Mouse (Mus musculus) ES-Bruce4 (cell line): ENCODE measurements at regions not wholly inside any gene's neighbourhood (a gene's known extent, or its start where the extent isn't known, plus 50 kb on each side); places are given as distances from the start of the nearest gene placed in this dataset.

Experiments used
- H3K27ac ChIP-seq: 2 replicates; pipeline ENCODE4 v1.5.1; 2012; ENCODE audit warnings: low read length, inconsistent platforms; ENCODE audit not compliant: insufficient read depth
- H3K27me3 ChIP-seq: 2 replicates; pipeline ENCODE4 v1.6.1; 2012; ENCODE audit warnings: mild to moderate bottlenecking, low read length, inconsistent platforms; ENCODE audit not compliant: control insufficient read depth, poor library complexity, insufficient read depth, severe bottlenecking
- H3K36me3 ChIP-seq: 2 replicates; pipeline ENCODE4 v1.6.1; 2012; ENCODE audit warnings: inconsistent platforms, mild to moderate bottlenecking, low read length, moderate library complexity; ENCODE audit not compliant: control insufficient read depth, poor library complexity, insufficient read depth, severe bottlenecking
- H3K4me1 ChIP-seq: one replicate; pipeline ENCODE4 v1.8.1; 2011; ENCODE audit warnings: low read length; ENCODE audit not compliant: control insufficient read depth, insufficient read depth
- H3K4me3 ChIP-seq: 2 replicates; pipeline ENCODE4 v1.5.1; 2011; ENCODE audit warnings: low read depth, mild to moderate bottlenecking, low read length
- H3K9ac ChIP-seq: 2 replicates; pipeline ENCODE4 v1.6.1; 2012; ENCODE audit warnings: low read depth, mild to moderate bottlenecking, inconsistent platforms; ENCODE audit not compliant: poor library complexity, severe bottlenecking
- H3K9me3 ChIP-seq: replicated peaks from 2 replicates; pipeline ENCODE4 v1.6.1; 2012; ENCODE audit warnings: mild to moderate bottlenecking, low read length, inconsistent platforms; ENCODE audit not compliant: control insufficient read depth, poor library complexity, insufficient read depth, severe bottlenecking
- CTCF ChIP-seq: IDR thresholded peaks from one replicate; pipeline ENCODE4 v1.8.1; 2011; ENCODE audit warnings: low read depth, low read length
- EP300 ChIP-seq: IDR thresholded peaks from 2 replicates; pipeline ENCODE4 v1.6.1; 2011; ENCODE audit warnings: low read depth, low read length; ENCODE audit not compliant: insufficient read depth
- POLR2A ChIP-seq: IDR thresholded peaks from one replicate; pipeline ENCODE4 v1.8.1; 2011; ENCODE audit warnings: low read length; ENCODE audit not compliant: insufficient read depth

DNA sequence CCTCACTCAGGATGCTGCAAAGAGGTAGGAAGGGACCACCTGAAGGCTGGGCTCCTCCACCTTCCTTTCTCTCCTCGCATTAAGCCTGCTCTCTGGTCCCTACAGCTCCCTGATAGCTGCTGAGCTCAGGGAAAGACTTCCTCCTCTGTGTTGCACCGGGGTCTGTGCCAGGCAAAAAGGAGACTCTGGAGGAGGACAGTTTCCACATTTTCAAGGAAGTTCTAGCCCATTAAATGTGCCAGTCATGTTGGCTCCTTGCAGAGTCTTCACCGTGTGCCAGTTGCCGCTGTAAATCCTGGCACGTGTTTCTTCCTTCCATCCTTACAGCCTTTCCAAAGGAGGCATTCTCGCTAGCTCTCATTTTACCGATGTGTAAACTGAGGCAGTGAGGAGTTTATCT lies 160.6 kb upstream of the Vstm2b start:
- Histone ChIP-seq H3K36me3 (no peaks in the 10 kb centered on the region), H3K9ac (no peak overlapping the region), H3K4me1 (no peaks in the 10 kb centered on the region), H3K27me3 (no peaks in the 10 kb centered on the region), H3K27ac (no peak overlapping the region), H3K9me3 (no peaks in the 10 kb centered on the region), H3K4me3 (no peak overlapping the region)
- TF ChIP-seq CTCF: no peak
- TF ChIP-seq EP300: no peak
- TF ChIP-seq POLR2A: no peak

GRCm38 (mm10) chr7:40738174-40738573 lies 160.0 kb upstream of the Vstm2b start:
- H3K9ac ChIP-seq: no peak overlapping the region
- no peak overlapping the region for H3K4me3 ChIP-seq
- H3K27ac ChIP-seq: no peak overlapping the region
- no peaks in the 10 kb centered on the region for H3K9me3 ChIP-seq
- no peaks in the 10 kb centered on the region for H3K4me1 ChIP-seq
- H3K27me3 ChIP-seq: no peaks in the 10 kb centered on the region
- H3K36me3 ChIP-seq: no peaks in the 10 kb centered on the region
- TF ChIP-seq CTCF (no peak), EP300 (no peak), POLR2A (no peak)

- H3K27me3 ChIP-seq: no peaks in the 10 kb centered on the region
- no peak overlapping the region for H3K9ac ChIP-seq
Observed at GRCm38 (mm10) chr7:40742553-40743151, 155.5 kb upstream of the Vstm2b start.

GRCm38 (mm10) chr7:40751779-40752178 lies 146.3 kb upstream of the Vstm2b start:
- no peak overlapping the region for H3K9ac ChIP-seq
- H3K27ac ChIP-seq: no peak overlapping the region
- no peaks in the 10 kb centered on the region for H3K36me3 ChIP-seq
- H3K27me3 ChIP-seq: no peaks in the 10 kb centered on the region; the same call in 1 of the 2 replicates
- TF ChIP-seq CTCF (no peak), POLR2A (no peak), EP300 (no peak)
- no peak overlapping the region for H3K4me3 ChIP-seq
- no peaks in the 10 kb centered on the region for H3K4me1 ChIP-seq
- no peaks in the 10 kb centered on the region for H3K9me3 ChIP-seq

More at GRCm38 (mm10) chr7:40742553-40743151, 155.5 kb upstream of the Vstm2b start:
- Histone ChIP-seq H3K4me1 (no peaks in the 10 kb centered on the region), H3K9me3 (no peaks in the 10 kb centered on the region), H3K36me3 (no peaks in the 10 kb centered on the region), H3K27ac (no peak overlapping the region), H3K4me3 (no peak overlapping the region)
- TF ChIP-seq EP300: no peak
- TF ChIP-seq CTCF: no peak
- TF ChIP-seq POLR2A: no peak

DNA sequence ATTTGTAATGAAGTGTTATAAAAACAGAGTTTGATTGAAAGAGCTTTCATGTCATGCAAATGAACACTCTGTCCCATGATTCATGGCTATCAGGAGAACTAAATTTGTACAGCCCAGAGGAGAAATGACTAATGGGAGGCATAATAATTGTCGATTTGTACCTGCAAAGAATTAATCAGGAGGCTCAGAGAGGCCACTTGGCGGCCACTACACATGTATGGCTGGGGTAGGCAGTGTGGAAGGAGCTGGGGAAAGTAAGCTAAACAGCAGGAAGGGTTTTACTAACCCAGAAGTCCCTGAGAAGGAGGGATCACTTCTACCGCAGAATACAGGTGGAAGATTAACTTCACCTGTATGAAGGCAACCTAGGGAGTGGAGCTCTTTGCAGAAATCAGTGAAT lies 145.9 kb upstream of the Vstm2b start:
- no peaks in the 10 kb centered on the region for H3K9me3 ChIP-seq
- TF ChIP-seq CTCF (no peak), EP300 (no peak), POLR2A (no peak)
- no peak overlapping the region for H3K9ac ChIP-seq
- H3K4me1 ChIP-seq: no peaks in the 10 kb centered on the region
- H3K27ac ChIP-seq: no peak overlapping the region
- H3K27me3 ChIP-seq: no peaks in the 10 kb centered on the region; the same call in 1 of the 2 replicates
- H3K4me3 ChIP-seq: no peak overlapping the region
- H3K36me3 ChIP-seq: no peaks in the 10 kb centered on the region

DNA sequence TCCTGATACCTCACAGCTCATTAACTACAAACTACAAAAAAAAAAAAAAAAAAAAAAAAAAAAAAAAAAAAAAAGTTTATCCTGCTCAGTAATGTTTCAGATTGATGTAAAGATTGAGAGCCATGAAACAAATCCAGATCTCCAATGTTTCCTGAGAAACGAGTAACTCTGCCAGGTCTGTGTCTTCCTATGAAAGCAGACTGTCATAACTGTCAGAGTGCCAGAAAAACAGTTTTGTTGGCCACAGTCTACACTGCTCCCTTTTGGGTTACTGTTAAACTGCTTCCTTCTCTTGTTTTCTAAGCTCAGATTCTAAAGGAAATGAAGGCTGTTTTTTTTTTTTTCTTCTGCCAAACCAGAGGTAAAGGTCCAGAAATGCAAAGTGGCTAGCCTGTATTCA lies 144.6 kb upstream of the Vstm2b start:
- H3K4me1 ChIP-seq: no peaks in the 10 kb centered on the region
- no peak for TF ChIP-seq POLR2A
- TF ChIP-seq EP300: no peak
- TF ChIP-seq CTCF: no peak
- no peaks in the 10 kb centered on the region for H3K36me3 ChIP-seq
- no peak overlapping the region for H3K4me3 ChIP-seq
- no peak overlapping the region for H3K9ac ChIP-seq
- no peaks in the 10 kb centered on the region for H3K9me3 ChIP-seq
- H3K27me3 ChIP-seq: no peaks in the 10 kb centered on the region; the same call in 1 of the 2 replicates
- no peak overlapping the region for H3K27ac ChIP-seq

DNA sequence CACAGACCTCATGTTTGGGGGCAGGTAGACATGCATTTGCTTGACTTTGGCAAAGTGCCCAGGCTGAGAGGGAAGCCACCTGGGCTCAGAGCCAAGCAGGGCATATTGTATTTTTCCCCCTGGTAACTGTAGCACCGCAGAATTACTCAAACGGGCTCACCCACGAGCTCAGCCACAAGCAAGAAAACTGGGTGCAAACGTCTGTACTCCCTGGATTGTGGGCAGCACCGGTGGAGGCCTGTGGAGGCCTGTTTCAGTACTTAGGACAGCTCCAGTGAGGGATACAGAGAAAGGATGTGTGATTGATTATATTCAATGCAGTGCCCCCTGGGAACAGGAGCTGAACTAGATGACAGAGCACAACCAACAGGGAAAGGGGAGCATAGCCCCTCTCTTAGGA lies 135.6 kb upstream of the Vstm2b start:
- Histone ChIP-seq H3K27me3 (no peaks in the 10 kb centered on the region), H3K9ac (no peak overlapping the region), H3K27ac (no peak overlapping the region), H3K9me3 (no peaks in the 10 kb centered on the region), H3K4me3 (no peak overlapping the region), H3K4me1 (no peaks in the 10 kb centered on the region), H3K36me3 (no peaks in the 10 kb centered on the region)
- TF ChIP-seq EP300 (no peak), CTCF (no peak), POLR2A (no peak)
